Mouse (Mus musculus) lung, embryonic 15.5 days (tissue): ENCODE measurements at regions not wholly inside any gene's neighbourhood (a gene's known extent, or its start where the extent isn't known, plus 50 kb on each side); places are given as distances from the start of the nearest gene placed in this dataset.
A peak's percentile ranks its signal among the peaks of the same experiment; 100 is the strongest.

Experiments used
- ATAC-seq: fragments of 200-750 bp; cut with Nextera tagmentation; 2 replicates; pipeline ENCODE4 v1.8.0; 2017; ENCODE audit warnings: moderate number of reproducible peaks, borderline replicate concordance; ENCODE audit not compliant: low FRiP score, low TSS enrichment; ENCODE audit errors: extremely low read depth
- H3K27ac ChIP-seq: fragments of 300-500 bp; sonication (generic); 2 replicates; pipeline ENCODE4 v1.5.1; 2015; ENCODE audit warnings: moderate library complexity, mild to moderate bottlenecking, inconsistent platforms
- H3K27me3 ChIP-seq: fragments of 300-500 bp; sonication (generic); 2 replicates; pipeline ENCODE4 v1.6.1; 2015; ENCODE audit warnings: inconsistent platforms
- H3K36me3 ChIP-seq: fragments of 300-500 bp; sonication (generic); 2 replicates; pipeline ENCODE4 v1.6.1; 2015; ENCODE audit warnings: inconsistent platforms
- H3K4me1 ChIP-seq: fragments of 300-500 bp; sonication (generic); 2 replicates; pipeline ENCODE4 v1.6.1; 2015; ENCODE audit warnings: inconsistent platforms
- H3K4me2 ChIP-seq: fragments of 300-500 bp; sonication (generic); 2 replicates; pipeline ENCODE4 v1.6.1; 2015; ENCODE audit warnings: inconsistent platforms, mild to moderate bottlenecking, moderate library complexity
- H3K4me3 ChIP-seq: fragments of 300-500 bp; sonication (generic); 2 replicates; pipeline ENCODE4 v1.5.1; 2015; ENCODE audit warnings: mild to moderate bottlenecking, inconsistent platforms
- H3K9ac ChIP-seq: fragments of 300-500 bp; sonication (generic); 2 replicates; pipeline ENCODE4 v1.6.1; 2015; ENCODE audit warnings: inconsistent platforms
- H3K9me3 ChIP-seq: fragments of 300-500 bp; sonication (generic); 2 replicates; pipeline ENCODE4 v1.6.1; 2016; ENCODE audit warnings: inconsistent platforms
- WGBS: fragments of 180-500 bp; shearing (Covaris S2); methylation state at CpG from one replicate; pipeline ENCODE4 v1.1.7; 2015; 5-methylcytosine and 5-hydroxymethylcytosine counted together

- H3K36me3 ChIP-seq, result no peaks in the 10 kb centered on the region
- no peaks in the 10 kb centered on the region for H3K4me1 ChIP-seq
- no peak overlapping the region for H3K9ac ChIP-seq
- H3K4me2 ChIP-seq, result no peak overlapping the region
- no peak overlapping the region for H3K4me3 ChIP-seq
- H3K27ac ChIP-seq, result no peak overlapping the region
- no peaks in the 10 kb centered on the region for H3K27me3 ChIP-seq
- no peaks in the 10 kb centered on the region for H3K9me3 ChIP-seq
- ATAC-seq, result no peak
Observed at GRCm38 (mm10) chr12:94015946-94016345, 1676.1 kb upstream of the Flrt2 start.

GRCm38 (mm10) chr12:94031364-94031763 lies 1660.7 kb upstream of the Flrt2 start:
- ATAC-seq, result no peak
- H3K9me3 ChIP-seq, result no peaks in the 10 kb centered on the region
- H3K4me3 ChIP-seq, result no peak overlapping the region
- H3K27ac ChIP-seq, result no peak overlapping the region
- H3K36me3 ChIP-seq, result no peaks in the 10 kb centered on the region
- no peak overlapping the region for H3K4me2 ChIP-seq
- WGBS, result 71% methylated on average over 4 of the region's 4 CpGs
- no peaks in the 10 kb centered on the region for H3K4me1 ChIP-seq
- H3K9ac ChIP-seq, result no peak overlapping the region
- no peaks in the 10 kb centered on the region for H3K27me3 ChIP-seq

- no peak for ATAC-seq
- 87% methylated on average over 2 of the region's 2 CpGs for WGBS
Observed at GRCm38 (mm10) chr12:94047972-94048371, 1644.1 kb upstream of the Flrt2 start.

GRCm38 (mm10) chr12:94057767-94058166 lies 1634.3 kb upstream of the Flrt2 start:
- no peaks in the 10 kb centered on the region for H3K36me3 ChIP-seq
- no peak overlapping the region for H3K4me2 ChIP-seq
- H3K27me3 ChIP-seq, result no peaks in the 10 kb centered on the region
- H3K4me1 ChIP-seq, result no peaks in the 10 kb centered on the region
- WGBS, result 69% methylated on average over 2 of the region's 2 CpGs
- no peak for ATAC-seq
- H3K27ac ChIP-seq, result no peak overlapping the region
- no peak overlapping the region for H3K4me3 ChIP-seq
- H3K9ac ChIP-seq, result no peak overlapping the region
- H3K9me3 ChIP-seq, result no peaks in the 10 kb centered on the region

More at GRCm38 (mm10) chr12:94047972-94048371, 1644.1 kb upstream of the Flrt2 start:
- H3K27me3 ChIP-seq, result no peaks in the 10 kb centered on the region
- H3K9ac ChIP-seq, result no peak overlapping the region
- no peaks in the 10 kb centered on the region for H3K4me1 ChIP-seq
- no peak overlapping the region for H3K4me3 ChIP-seq
- no peak overlapping the region for H3K27ac ChIP-seq
- H3K4me2 ChIP-seq, result no peak overlapping the region
- H3K9me3 ChIP-seq, result no peaks in the 10 kb centered on the region
- H3K36me3 ChIP-seq, result no peaks in the 10 kb centered on the region

GRCm38 (mm10) chr12:94059641-94060040 lies 1632.4 kb upstream of the Flrt2 start:
- Histone ChIP-seq H3K36me3 (no peaks in the 10 kb centered on the region), H3K4me2 (no peak overlapping the region), H3K9me3 (no peaks in the 10 kb centered on the region), H3K9ac (no peak overlapping the region), H3K4me1 (no peaks in the 10 kb centered on the region), H3K27me3 (no peaks in the 10 kb centered on the region), H3K27ac (no peak overlapping the region), H3K4me3 (no peak overlapping the region)
- 80% methylated on average over 6 of the region's 6 CpGs for WGBS
- ATAC-seq, result no peak

GRCm38 (mm10) chr12:94060336-94060735 lies 1631.7 kb upstream of the Flrt2 start:
- no peak for ATAC-seq
- no peaks in the 10 kb centered on the region for H3K9me3 ChIP-seq
- H3K27ac ChIP-seq, result no peak overlapping the region
- no peak overlapping the region for H3K4me2 ChIP-seq
- 62% methylated on average over 2 of the region's 2 CpGs for WGBS
- H3K4me3 ChIP-seq, result no peak overlapping the region
- H3K27me3 ChIP-seq, result no peaks in the 10 kb centered on the region
- no peak overlapping the region for H3K9ac ChIP-seq
- no peaks in the 10 kb centered on the region for H3K4me1 ChIP-seq
- no peaks in the 10 kb centered on the region for H3K36me3 ChIP-seq

GRCm38 (mm10) chr12:94066444-94067152 lies 1625.4 kb upstream of the Flrt2 start:
- Histone ChIP-seq H3K27me3 (no peaks in the 10 kb centered on the region), H3K9ac (no peak overlapping the region), H3K4me3 (no peak overlapping the region), H3K9me3 (no peaks in the 10 kb centered on the region), H3K4me1 (peaks cover 3% of the 10 kb centered on the region; the same call in 1 of the 2 replicates), H3K4me2 (no peak overlapping the region), H3K36me3 (no peaks in the 10 kb centered on the region), H3K27ac (no peak overlapping the region)
- peak; percentile 57; the same call in 1 of the 2 replicates for ATAC-seq
- 32% methylated on average over 9 of the region's 9 CpGs for WGBS

- WGBS, result 55% methylated on average over 2 of the region's 2 CpGs
- Histone ChIP-seq H3K27me3 (no peaks in the 10 kb centered on the region), H3K4me1 (peaks cover 3% of the 10 kb centered on the region; the same call in 1 of the 2 replicates), H3K4me2 (no peak overlapping the region), H3K36me3 (no peaks in the 10 kb centered on the region), H3K27ac (no peak overlapping the region), H3K9ac (no peak overlapping the region), H3K9me3 (no peaks in the 10 kb centered on the region), H3K4me3 (no peak overlapping the region)
- no peak for ATAC-seq
Observed at GRCm38 (mm10) chr12:94070940-94071505, 1621.0 kb upstream of the Flrt2 start.

GRCm38 (mm10) chr12:94105582-94106162 lies 1586.4 kb upstream of the Flrt2 start:
- 69% methylated on average over 1 of the region's 1 CpGs for WGBS
- Histone ChIP-seq H3K4me2 (no peak overlapping the region), H3K27me3 (no peaks in the 10 kb centered on the region), H3K4me3 (no peak overlapping the region), H3K9me3 (no peaks in the 10 kb centered on the region), H3K36me3 (no peaks in the 10 kb centered on the region), H3K4me1 (no peaks in the 10 kb centered on the region), H3K9ac (no peak overlapping the region), H3K27ac (no peak overlapping the region)
- ATAC-seq, result no peak

GRCm38 (mm10) chr12:94150143-94150542 lies 1541.9 kb upstream of the Flrt2 start:
- H3K9ac ChIP-seq, result no peak overlapping the region
- no peak overlapping the region for H3K27ac ChIP-seq
- ATAC-seq, result no peak
- no peak overlapping the region for H3K4me3 ChIP-seq
- H3K36me3 ChIP-seq, result no peaks in the 10 kb centered on the region
- peaks cover 3% of the 10 kb centered on the region; the same call in 1 of the 2 replicates for H3K4me1 ChIP-seq
- 69% methylated on average over 5 of the region's 5 CpGs for WGBS
- H3K4me2 ChIP-seq, result no peak overlapping the region
- H3K9me3 ChIP-seq, result no peaks in the 10 kb centered on the region
- no peaks in the 10 kb centered on the region for H3K27me3 ChIP-seq

GRCm38 (mm10) chr12:94155110-94155858 lies 1536.7 kb upstream of the Flrt2 start:
- H3K27ac ChIP-seq, result no peak overlapping the region
- 51% methylated on average over 12 of the region's 12 CpGs for WGBS

GRCm38 (mm10) chr12:94182358-94182757 lies 1509.7 kb upstream of the Flrt2 start:
- Histone ChIP-seq H3K27me3 (no peaks in the 10 kb centered on the region), H3K27ac (no peak overlapping the region), H3K4me1 (no peaks in the 10 kb centered on the region), H3K4me3 (no peak overlapping the region), H3K9ac (no peak overlapping the region), H3K36me3 (no peaks in the 10 kb centered on the region), H3K9me3 (no peaks in the 10 kb centered on the region), H3K4me2 (no peak overlapping the region)
- WGBS, result 25% methylated on average over 1 of the region's 1 CpGs
- ATAC-seq, result no peak

More at GRCm38 (mm10) chr12:94155110-94155858, 1536.7 kb upstream of the Flrt2 start:
- Histone ChIP-seq H3K27me3 (no peaks in the 10 kb centered on the region), H3K4me1 (peaks cover 8% of the 10 kb centered on the region; the same call in 1 of the 2 replicates), H3K9ac (no peak overlapping the region), H3K9me3 (no peaks in the 10 kb centered on the region), H3K4me2 (no peak overlapping the region), H3K36me3 (no peaks in the 10 kb centered on the region), H3K4me3 (no peak overlapping the region)
- no peak; the same call in 1 of the 2 replicates for ATAC-seq
